Mouse (Mus musculus) forelimb bud, embryonic 11.5 days (tissue): Measurements from ENCODE around the gene B3glct.
A peak's percentile ranks its signal among the peaks of the same experiment; 100 is the strongest.

Experiments used
- DNase-seq: peaks from one replicate; pipeline ENCODE4 v3.0.0-alpha.2; 2012; ENCODE audit warnings: low read depth, low spot score

Gene B3glct

DNA sequence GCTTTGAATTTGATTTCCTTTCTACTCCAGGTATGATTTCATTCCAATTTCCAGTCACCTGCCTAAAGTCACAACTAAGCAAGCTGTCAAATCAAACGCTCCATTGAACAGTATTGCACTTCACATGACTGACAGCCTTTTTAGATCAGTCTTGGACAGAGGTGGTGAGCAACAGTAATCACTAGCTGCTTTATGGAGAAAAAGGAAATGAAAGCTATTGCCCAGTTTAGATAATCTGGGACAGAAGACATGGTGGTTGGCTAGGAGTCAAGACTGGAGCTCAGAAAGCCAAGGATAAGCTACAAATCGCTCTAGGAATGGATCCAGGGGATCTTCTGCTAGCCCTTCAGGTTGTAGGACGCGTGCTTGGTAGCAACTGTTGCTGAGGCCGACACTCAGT lies 14.6 kb upstream of the B3glct start:
- no peak for DNase-seq

DNA sequence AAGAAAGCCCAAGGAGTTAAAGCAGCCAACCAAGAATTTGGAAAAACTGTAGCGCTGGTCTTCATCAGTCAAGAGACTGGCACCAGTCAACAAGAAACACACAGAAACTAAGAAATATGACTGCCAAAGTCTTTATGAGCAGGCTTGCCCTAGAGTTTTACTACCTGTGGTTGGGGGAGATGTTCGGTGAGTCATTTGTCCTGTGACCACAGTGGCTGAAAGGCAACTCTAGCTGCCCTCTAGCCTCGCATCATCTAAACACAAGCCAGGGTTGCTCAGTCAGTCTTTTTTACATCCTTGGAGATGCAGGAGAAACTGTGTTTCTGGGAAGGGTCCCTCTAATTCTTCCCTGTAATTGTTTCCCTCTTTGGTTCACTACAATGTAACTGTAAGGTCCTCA lies 834 bp upstream of the B3glct start:
- DNase-seq: no peak

DNA sequence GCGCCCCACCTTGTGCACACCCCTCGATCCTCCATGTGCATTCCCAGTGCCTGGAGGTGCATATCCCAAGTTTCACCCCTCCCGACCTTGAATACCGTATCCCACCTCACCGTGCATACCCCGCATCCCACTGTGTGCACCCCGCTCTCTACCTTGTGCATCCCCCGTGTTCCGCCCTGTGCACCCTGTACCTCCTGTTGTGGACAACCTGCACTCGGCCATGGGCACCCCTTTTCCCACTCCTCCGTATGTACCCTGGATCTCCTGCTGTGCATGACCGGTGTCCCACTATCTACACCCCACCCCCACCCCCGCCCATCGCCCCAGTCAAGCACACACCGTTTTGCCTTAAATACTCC lies 939 bp downstream of the B3glct start:
- no peak for DNase-seq

DNA sequence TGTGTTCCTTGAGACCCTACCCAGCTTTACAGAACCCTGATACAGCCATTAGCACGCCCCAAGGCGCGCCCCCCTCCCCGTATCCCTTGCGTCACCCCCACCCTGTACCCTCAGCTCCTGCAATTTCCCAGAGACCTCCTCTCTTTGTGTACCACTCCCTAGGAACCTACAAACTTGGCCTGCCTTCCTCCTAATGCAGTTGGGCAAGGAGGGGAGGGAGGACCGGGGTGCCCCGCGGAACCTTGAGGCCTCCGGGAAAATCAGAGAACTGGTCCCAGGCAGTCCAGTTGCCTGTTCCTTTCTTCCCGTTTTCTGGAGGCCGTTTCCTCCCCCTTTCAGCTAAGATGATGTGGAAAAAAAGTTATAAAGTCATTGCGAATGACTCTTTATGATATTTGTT lies 1.3 kb downstream of the B3glct start:
- DNase-seq: no peak

DNA sequence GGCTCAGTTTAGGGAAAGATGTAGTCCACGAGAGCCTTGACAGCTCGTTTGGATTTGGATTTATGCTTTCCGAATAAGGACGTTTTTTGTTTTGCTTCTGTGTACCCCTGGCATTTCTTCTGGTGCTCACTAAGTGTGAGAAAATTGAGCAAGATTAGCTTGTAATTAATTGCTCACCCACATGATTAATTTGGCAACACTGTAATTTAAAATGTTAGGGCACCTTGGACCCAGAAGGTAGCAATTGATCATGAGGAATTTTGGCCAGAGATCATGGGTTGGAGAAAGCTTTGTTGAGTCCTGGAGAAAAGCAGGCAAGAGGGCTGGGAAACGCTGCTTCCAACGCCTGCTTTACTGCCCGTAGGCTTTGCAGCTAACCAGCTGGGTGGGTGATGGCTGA lies 1.9 kb downstream of the B3glct start:
- DNase-seq: no peak

DNA sequence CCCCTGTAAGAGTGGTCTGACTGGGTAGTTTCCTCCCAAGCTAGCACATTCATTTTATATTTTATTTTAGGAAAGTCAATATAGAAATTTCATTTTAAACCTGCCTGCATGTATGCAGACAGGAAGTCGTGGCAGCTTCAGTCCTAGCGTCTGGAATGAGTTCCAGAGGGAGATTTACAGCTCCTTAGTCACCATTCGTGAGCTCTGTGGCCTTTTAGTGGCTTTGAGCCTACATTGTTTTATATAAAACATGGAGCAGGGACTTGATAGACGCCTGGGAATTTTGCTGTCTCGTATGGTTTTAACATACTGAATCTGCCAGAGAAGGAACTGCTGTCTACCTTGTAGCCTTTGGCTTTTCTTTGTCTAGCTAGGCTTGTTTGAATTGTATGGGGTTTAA lies 2.9 kb downstream of the B3glct start:
- DNase-seq: no peak

DNA sequence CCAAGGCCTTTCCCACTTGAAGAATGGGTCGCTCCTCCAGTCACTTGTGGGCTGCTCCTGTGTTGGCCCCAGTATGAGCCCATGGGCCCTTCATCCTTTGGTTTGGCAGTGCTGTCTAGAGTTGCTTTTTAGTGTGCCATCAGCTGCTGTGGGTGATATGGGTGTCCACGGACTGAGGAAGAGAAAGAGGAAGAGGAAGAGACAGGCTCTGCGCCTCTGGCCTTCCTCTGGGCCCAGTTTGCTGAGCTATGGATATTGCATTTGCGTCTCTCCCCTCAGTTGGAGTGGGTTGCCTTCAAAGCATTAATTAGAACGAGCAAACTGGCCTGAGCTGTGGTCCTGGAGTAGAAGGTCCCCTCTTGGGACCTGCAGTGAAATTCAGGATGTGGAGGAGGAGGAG lies 11.8 kb downstream of the B3glct start:
- DNase-seq: no peak

DNA sequence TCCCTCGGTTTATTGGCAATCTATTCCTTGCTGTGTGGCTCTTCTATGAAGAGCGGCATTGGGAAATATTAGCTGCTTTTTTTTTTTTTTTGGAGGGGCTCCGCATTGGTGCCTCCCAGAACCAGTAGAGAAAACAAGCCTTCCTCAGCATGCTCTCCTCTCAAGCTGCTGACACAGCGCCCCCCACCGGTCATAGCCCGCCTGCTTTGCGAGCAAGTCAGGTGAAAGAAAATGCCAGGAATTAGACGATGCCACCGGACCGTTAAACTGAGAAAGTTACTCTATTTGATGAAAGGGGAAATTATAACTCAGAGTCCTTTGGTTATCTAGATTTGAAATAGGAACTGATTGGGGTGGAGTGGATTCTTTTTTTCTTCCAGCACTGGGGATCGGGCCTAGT lies 14.5 kb downstream of the B3glct start:
- no peak for DNase-seq

DNA sequence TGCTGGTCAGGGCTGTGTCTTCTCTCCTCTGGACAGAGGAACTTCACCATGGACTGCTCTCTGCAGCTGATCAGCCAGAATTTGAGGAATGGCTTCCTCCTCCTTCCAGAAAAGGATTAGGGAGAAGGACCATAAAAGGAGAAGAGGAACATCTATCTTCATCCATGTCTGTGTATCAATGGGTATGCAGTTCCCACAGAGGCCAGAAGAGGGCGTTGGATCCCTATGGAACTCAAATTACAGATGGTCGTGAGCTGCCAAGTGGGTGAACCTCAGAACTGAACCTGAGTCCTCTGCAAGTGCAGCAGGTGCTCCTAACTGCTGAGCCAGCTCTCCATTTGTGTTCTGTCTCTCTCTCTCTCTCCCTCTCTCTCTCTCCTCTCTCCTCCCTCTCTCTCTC lies 15.2 kb downstream of the B3glct start:
- DNase-seq: no peak

DNA sequence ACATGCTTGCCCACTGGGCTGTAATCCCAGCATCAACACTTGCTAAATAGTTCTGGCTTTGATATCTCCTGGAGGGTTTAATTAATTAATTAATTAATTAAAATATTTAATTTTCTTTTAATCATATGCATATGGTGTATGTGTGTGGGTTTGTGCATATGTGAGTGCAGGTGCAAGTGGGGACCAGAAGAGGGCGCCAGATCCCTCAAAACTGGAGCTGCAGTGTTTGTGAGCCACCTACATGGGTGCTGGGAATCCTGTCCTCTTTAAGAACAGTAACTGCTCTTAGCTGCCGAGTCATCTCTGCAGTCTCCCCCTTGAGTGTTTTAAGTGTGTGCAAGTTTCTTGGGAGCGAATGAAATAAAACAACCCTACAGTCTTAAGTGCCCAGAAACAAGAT lies 15.9 kb downstream of the B3glct start:
- DNase-seq: no peak

DNA sequence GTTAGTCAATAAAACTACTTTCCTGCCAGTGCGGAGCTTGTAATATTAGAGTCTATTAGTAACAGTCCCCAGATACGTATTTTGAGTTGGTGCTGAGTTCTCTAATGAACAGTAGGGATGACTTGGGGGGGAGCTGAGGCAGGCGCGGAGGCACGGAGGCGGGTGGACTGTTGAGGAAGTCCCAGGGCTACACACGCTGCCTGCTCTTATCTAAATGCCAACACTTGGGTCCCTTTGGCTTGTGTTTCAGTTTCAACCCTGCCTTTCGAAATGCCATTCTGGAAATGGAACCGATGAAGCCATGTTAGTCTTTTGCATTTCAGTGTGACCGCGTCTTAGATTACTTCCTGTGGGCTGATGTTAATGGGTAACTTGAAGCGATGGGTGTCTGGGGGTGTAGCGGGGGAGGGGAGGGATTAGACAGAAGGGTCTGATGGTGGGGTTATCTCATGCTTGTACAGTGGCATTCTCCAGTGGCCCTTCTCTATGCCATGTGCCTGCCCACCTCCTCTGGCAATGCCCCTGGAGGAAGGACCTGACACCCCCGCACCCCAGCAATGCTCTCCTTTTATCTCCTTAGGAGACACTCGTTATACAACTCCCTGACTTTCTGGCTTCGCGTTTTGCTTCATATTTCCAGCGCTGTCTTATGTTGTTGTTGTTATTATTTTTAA lies 17.2 kb downstream of the B3glct start:
- DNase-seq: no peak

DNA sequence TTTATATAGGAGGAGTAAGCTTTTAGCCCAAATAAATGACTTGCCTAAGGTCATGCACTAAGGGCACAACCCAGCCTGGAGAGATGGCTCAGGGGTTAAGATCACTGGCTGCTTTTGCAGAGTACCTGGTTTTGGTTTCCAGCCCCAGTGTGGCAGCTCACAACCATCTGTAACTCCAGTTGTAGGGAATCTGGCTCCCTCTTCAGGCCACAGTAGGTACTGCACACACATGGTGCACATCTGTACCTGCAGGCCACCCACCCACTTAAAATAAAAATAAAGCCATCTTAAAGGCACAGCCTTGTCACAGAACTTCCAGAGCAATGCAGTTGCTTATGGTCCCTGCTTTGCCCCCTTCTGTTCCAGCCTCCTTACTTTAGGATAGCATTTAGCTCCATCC lies 24.7 kb downstream of the B3glct start:
- DNase-seq: no peak

DNA sequence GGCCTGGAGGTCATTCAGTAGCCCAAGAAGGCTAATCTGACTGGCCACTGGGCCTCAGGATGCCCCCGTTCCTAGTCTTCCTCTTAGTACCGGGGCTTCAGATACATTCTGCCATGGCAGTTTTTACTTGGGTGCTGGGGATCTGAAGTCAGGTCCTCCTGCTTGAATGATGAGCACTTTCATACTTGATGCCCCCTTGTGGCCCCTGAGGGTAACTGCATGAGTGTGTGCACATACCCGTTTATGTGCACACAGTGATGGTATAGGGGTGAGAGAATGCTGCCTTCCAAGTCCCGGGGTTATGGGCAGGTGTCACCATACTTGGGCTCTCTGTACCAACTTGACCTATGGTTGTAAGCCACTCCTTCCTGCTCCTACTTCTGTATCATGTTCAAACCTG lies 33.5 kb downstream of the B3glct start:
- DNase-seq: no peak

DNA sequence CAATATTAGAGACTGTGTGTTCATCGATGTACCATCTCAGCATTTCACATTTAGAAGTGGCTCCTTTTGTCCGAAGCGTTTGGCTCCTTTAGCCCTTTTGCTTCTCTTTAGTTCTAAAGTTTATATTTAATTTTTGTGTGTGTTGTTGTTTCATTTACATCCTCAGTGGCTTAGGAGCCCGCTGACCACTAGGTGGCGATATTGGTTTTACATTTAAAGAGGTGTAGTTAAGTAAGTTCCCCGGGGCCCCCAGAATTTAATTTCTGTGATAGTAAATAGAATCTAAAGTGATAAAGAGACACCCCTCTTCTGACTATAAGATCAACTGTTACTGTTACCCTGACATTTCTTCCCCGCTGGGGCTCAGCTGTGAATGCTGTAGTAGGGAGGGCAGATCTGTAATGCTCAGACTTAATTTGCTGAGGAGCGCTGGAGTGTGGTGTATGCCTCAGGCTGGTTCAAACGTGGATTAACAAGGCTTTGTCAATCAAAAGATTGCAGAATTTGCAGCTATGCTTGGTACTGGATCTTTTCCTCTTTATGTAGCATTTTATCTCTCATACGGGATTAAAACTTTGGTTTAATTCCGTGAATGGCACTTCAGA lies 35.2 kb downstream of the B3glct start:
- peak; percentile 65 for DNase-seq

DNA sequence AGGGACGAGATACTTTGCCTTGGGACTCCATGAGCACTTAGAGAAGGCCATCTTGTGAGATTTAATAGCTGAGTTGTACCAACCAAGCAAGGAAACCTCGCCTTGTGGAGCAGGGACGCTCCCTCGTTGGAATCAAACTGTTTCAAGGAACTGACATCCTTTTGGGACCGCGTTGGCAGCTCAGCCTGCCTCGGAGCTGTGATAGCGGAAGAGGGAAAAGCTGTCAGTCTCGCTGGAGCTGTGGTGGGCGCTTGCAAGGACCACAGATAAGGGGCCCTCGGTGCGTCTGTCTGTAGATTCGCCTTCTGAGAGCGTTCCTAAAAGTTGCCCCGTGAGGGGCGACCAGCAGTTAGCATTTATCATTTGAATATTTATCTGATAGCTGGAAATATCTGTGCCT lies 35.8 kb downstream of the B3glct start:
- DNase-seq: no peak

DNA sequence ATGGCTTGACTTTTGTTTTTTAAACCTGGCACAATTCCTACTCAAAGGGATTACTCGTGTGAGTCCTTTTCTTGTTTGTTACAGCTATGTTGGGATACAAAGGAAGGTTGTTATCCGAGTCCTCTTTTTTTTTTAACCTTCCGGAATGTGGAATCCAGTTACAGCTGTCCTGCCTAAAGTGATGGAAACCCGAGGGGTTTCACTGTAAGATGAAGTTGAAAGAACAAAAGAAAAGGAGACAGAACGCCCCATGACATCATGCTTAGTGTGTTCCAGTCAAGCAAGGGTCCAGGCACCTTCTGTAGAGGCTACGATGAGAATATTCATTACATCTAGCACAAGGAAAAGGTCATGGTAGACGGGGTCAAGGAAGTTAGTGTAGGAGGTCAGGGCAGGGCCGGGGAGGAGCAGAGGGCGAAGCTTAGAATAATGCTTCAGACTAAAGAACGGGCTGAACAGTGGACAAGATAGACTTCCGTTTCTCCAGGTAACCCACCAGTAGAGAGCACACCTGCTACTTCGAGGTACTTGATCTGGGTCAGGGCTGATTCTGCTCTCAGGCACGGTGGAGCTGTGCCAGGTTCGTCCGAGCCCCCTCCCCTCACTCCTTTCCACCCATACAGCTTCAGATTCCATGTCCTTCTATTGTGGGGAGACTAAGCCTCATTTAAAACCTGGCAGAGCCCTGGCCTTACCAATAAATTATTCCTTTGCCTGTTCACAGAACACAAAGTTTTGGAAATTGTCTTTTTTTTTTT lies 37.7 kb downstream of the B3glct start:
- peak; percentile 33 for DNase-seq

DNA sequence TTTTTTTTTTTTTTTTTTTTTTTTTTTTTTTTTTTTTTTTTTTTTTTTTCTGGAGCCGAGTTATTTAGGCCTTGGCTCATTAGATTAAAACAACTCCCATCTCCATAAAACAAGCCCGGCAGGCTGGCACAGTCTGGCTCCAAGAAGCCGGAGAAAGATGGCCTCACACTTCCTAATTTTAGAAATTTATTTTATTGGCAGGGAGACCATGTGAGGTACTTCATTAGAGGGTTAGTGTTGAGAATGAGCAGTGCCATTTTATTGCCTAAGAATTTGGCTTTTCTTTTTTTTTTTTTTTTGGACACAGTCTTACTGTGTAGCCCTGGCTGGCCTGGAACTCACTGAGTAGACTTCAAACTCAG lies 38.3 kb downstream of the B3glct start:
- DNase-seq: peak; percentile 24

DNA sequence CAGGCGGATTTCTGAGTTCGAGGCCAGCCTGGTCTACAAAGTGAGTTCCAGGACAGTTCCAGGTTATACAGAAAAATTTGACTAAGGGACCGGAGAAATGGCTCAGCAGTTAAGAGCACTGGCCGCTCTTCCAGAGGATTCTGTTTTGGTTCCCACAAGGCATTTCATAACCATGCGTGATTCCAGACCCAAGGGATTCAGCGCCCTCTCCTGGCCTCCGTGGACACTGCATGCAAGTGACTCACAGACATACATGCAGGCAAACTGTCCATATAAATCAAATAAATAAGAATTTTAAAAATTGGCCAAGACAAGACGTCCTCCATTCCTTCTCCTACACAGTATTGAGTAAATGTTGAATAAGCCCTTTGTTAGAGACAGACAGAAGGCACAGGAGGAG lies 53.7 kb downstream of the B3glct start:
- DNase-seq: no peak

DNA sequence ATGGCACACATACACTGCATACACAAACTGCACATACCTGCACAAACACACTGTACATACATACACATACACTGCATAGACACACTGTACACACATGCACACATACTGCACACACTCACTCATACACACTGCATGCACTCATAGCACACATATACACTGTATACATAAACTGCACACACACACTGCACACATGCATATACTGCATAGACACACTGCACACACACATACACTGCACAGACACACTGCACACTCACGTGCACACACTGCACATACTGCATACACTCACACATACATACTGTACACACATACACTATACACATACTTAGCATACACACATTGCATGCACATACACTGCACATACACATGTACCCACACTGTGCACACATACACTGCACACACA lies 59.2 kb downstream of the B3glct start:
- DNase-seq: no peak

DNA sequence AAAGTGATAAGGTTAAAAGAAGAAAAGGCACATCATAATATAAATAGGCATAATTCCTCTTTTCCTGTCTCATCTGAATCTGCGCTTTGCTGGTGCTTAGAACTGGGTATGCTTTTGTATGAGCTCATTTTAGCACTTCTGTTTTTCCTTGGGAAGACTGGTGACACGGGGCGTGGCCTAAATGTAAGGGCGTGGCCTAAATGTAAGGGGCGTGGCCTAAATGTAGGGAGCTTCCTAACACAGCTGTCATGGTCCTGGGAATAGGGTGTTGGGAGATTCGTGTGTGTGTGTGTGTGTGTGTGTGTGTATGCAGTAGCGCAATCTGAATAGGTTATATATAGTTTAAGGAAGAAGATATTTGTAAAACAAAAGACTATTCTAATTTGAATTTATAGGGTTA lies 62.1 kb downstream of the B3glct start:
- DNase-seq: no peak

DNA sequence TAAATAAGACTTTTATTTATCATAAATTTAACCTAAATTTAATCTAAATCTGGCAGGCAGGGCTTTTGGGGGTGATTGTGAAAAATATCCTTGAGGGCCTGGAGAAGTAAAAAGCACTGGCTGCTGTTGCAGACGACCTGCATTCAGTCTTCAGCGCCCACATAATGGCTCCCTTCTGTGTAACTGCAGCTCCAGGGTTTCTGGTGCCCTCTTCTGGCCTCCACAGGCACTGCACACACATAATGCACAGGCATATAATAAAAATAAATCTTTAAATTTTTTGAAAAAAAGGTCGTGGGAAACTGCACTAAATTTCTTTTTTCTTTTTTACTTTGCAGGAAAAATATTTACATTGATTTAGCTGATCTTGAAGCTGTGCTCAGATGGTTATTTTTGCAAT lies 62.7 kb downstream of the B3glct start:
- DNase-seq: no peak

DNA sequence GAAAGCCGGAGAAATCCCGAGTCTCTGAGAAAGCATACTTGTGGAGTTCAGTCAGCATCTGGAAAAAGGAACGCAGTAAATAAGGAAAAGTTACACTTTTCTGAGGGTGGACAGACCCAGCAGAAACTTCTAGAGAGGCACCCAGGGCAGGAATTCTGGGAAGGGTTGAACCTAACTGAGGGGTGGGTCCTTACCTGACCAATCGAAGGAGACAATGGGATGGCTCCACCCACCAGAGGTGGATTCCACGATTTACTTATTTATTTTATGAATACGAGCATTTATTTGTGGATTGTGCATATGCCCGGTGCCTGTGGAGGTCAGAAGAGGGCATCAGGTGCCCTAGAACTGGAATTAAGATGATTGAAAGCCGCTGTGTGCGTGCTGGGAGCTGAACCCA lies 64.3 kb downstream of the B3glct start:
- DNase-seq: no peak

DNA sequence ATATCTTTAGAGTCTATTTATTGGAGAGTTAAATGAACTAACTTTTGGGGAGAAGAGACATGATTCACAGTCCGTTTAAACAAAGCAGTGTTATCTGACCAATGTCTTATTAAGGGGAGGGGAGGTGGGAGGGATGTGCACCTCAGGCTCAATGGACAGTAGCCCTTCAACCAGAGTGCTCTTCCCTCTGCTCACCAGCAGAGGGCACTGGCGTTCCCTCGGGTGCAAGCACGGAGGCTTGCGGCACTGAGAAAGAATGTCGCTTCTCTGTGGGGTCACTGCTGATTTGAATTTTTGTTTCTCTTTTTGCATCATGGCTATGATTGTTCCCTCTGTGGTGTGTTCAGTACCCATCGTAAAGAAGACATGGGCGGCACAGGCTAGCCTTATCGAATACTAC lies 67.0 kb downstream of the B3glct start:
- DNase-seq: no peak
